Mouse (Mus musculus) retina, postnatal 1 day (tissue): Measurements from ENCODE around the gene Nupl1.

Experiments
- DNase-seq: peaks from one replicate; pipeline ENCODE4 v3.0.0-alpha.2; 2012

Gene Nupl1

DNA sequence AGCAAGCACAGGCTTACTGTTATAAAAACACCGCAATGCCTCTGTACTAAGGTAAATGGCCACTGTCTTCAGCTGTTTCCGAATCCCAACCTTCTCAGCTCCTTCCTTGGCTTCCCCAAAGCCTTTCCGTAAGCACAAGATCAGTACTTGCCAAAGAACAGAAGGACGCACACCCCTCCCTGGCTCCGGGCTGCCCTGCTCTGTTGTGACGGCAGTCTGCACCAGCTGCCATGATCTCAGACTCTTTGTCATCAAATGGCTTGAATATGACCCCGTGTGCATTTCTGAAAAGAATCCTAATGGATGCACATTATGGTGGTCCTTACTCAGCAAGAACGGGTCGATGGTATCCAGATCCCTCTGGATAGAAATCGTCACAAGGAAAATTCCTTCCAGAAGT, 108.0 kb downstream of the Nupl1 start:
- DNase-seq = no peak

- DNase-seq = no peak
Observed at GRCm38 (mm10) chr14:60138339-60138738, 112.9 kb downstream of the Nupl1 start.

- no peak for DNase-seq
Observed at GRCm38 (mm10) chr14:60137812-60138211, 113.4 kb downstream of the Nupl1 start.

DNA sequence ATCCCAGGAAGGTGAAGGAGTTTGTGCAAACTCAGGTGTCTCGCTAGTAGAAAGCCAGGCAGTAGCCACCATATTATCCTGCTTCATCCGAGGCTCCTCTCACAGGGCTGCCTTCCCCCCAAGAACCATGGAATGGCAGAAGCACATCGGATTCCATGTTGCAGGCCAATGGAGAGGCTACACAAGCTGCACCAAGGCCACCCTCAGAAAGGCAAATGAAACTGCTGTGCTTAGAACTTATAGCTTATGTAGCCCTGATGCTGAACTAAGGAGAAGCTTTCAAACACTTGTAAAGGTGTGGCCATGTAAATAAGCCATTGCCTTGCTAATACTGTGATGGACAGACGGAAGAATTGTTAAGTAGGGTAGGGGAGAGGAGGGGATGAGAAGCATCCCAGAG, 115.4 kb downstream of the Nupl1 start:
- DNase-seq = no peak

- no peak for DNase-seq
Observed at GRCm38 (mm10) chr14:60134720-60135119, 116.5 kb downstream of the Nupl1 start.
